Mouse (Mus musculus) retina, postnatal 7 days (tissue): ENCODE data around the gene C6.

Experiments
- DNase-seq: peaks from one replicate; pipeline ENCODE4 v3.0.0-alpha.2; 2012; ENCODE audit warnings: low read depth, low spot score

Gene C6

DNA sequence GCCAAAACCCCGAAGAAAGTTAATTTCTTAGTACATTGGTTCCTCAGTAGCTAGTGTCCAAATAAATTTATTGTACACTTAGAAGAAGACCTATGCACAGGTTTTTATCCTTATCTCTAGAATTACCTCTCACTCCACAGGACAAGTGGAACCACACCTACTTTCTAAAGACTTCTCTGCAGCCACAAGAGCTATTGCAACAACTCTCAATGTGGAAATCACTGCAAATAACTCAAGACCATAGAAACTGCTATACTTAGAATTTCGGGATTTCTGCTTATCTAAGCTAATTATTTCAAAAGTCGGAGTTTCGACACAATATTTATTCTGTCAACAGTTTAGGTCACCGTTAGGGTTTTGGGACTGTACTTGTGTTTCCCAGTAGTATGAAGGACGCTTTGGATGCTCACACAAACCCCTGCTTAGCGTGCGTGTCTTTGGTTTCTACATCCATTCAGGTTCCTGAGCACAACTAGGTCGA, at the start of gene C6:
Gene C6 (plus strand): TSS at position 346 of the 481 bp plus-strand sequence.
- DNase-seq, result no peak

DNA sequence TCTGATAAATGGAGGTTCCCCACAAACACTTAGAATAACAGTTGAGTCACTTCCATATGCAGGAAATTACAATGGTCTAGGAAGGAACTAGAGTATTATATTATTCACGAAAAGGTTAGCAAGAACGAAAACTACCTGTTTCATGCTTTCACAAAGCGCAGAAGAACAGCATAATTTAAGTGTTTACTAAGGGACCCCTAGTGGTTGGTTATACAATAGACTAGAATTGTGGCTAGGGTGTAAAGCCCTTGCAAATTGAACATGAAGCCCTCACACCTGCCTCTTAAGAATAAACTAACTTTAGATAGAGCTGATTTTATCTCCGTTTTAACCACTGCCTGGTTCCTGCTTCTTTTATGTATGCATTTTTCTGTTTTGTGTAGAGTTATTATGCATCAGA, 29.4 kb upstream of the C6 start:
- no peak for DNase-seq

DNA sequence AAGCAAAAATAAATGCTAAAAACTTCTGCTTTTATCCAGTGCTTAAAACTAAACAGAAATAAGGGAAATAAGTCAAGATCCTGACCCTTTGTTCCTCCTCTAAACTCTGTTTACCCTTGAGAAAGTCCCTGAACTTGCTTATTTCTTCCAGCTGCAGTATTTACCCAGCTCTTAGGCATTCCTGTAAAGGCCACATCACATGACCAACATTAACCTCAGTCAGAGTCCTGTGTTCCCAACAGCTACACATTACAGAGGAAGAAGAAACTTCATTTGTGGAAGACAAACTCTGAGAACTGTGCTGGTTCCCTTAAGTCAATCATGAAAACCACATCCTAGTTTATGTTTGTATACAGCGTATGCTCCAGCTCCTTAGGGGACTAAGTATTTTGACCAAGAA, 7.2 kb downstream of the C6 start:
- DNase-seq, result no peak

DNA sequence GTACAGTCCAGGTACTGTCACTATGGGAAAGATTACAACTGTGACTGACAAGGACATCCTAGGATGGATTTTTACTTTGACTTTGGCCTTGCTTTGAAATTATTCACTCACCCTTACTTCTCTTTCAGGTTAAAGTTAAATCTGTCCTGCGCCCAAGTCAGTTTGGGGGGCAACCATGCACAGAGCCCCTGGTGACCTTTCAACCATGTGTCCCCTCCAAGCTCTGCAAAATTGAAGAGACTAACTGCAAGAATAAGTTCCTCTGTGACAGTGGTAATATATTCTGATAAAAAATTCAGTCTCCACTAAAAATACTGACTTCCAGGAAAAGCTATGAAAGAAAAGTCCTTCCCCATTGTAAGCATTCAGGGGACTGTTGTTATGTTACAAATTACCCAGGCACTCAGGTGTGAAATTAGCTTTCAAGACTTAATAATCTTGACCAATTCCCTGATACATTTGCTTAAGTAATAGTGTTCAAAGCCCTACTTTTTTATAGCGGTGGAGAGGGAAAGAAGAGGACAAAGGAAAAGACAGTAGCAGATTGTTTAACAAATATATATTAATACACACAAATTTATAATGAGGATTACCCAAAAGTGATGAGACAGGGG, 8.1 kb downstream of the C6 start:
- DNase-seq, result no peak

DNA sequence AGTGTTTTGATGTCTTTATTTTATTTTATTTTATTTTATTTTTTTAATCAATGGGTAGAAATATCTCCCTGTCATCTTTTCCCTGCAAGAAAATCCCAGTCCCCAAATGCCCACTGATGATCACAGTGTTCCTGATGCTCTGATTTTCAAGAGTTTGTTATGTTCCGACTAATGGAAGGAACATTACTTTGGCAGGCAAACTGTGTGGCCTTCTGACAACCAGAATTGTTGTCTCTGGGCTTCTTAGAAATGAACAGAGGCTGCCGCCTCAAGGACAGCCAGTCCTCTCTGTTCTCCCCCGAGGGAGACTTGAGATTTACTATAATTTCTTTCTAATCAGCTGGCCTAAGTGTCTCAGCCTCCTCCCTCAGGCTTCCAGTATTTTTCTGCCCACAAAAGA, 20.7 kb downstream of the C6 start:
- no peak for DNase-seq

DNA sequence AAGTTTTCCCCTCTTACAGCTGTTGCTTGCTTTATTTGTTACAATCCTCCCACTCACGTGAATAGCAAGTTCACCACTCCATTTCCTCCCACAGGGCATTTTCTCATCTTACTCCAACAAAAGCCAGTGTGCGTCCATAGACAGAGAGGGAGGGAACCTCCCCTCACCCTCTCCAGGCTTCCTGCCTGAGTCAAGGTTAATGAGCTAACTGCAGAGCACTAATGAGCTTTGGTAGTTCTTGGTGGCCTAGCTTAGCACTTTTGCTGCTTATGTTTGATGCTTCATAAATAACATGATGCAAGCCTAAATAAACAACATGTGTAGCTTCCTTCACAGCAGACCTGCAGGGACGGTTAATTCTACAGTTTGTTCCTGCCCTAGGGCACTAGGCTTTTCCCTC, 63.4 kb downstream of the C6 start:
- no peak for DNase-seq

DNA sequence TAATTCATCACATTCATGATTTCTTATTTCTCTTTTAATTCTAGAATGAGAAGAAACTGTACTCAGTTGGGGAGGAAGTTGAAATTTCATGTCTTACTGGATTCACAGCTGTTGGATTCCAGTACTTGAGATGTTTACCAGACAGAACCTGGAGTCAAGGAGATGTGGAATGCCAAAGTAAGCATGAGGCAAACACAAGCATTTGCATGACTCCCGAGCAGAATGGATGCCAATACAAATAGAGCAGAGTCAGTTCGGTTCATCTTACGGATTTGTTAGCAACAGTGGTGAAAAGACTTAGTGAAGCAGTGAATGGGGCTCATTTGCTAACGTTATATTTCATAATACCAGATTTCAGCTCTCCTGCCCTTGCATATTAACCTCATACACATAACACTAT, 69.9 kb downstream of the C6 start:
- no peak for DNase-seq

DNA sequence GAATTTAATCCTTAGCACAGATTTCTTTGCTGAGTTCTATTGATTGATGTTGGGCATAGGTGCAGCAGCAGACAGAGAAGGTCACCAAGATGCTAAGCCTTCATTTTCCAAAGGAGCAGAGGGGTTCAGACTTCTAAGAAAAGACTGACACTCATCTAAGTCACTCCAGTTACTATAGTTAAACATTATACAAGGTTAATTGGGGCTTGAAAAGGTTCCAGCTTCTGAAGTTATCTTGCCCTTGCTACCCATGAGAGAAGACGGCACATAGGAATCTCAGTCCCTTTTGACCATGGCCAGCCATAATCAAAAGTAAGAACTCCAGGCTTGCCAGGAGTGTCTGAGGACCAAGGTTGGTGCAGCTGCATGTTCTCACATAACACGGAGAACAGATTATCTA, 77.3 kb downstream of the C6 start:
- no peak for DNase-seq

DNA sequence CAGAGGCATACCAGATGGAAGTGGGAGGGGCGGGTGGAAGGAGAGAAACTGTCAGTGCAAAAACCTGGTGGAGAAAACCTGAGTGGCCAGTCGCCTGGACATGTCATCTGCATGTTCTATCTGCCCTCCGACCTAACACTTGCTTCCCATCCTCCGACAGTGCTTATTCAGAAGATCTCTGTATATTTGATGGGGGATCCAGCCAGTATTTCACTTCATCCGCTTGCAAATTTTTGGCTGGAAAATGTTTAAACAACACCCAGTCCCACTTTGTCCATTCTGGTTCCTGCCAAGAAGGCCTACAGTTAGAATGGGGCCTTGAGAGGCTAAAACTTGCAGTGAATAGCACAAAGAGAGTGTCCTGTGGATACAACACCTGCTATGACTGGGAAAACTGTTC, 81.2 kb downstream of the C6 start:
- no peak for DNase-seq

DNA sequence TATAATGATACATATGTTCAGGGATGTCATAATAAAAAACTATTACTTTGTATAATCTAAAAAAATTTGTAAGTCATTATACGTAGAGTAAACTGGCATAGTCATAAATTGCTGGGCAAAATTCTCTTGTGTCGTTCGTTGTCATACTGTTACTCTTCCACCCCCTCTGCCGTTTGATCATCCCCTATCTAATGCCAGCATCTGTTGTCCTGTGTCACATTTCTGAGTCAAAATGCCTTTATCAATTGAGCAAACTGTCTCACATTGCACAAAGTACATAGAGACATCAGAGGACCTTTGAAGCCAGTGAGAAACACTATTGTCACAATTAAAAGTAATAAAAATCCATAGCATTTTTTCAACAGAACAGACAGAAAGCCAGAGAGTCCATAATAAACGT, 88.0 kb downstream of the C6 start:
- DNase-seq, result no peak

DNA sequence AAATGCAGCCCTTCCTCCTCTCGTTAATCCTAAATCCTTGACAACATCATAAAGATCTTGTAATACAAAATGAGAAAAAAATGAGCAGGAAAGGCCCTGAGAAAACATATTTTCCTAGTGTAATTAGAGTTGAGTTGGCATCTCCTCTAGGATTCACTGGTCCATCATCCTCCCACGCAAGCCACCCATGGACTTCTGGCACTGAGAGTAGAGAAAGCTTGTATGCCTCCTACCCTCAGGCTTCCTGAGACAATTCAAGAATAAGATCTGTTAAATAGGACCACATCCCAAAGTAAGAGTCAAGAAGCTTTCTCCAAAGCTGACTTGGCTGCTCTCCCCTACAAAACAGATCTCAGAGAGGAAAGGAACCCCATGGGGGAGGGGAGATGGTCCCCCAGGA, 88.7 kb downstream of the C6 start:
- DNase-seq, result no peak

DNA sequence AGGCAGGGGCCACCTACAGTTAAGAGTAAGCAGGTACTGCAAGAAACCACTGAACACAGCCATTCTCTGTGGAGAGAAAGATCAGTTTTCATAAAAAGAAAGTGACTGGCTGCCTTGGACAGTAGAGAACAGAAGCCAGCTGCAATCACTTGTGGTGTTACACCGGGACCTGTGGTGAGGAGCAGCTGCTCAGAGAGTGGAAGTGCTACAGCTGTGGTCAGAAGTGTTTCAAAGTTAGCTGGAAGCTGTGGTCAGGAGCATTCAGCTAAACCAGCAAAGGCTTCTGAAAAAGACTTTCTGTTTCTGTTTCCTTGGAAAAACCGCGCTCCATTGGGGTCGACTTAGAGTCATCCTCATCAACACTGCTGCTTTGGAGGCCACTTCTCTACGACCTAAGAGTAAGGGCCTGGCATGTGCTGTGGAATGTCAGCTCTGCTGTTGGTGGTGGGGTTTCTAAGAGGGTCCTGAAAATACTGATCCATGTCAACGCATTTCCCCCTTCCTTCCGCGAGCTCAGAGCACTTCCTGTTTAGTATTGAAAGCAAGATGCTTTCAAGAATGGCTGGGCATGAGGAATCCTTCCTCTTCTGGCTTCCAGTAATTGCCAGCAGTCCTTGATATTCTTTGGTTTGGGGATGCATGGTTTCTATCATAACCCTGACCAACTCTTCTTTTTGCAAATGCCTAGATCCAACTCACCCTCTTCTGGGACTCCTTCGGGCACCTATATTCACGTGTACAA, 89.9 kb downstream of the C6 start:
- DNase-seq, result no peak

DNA sequence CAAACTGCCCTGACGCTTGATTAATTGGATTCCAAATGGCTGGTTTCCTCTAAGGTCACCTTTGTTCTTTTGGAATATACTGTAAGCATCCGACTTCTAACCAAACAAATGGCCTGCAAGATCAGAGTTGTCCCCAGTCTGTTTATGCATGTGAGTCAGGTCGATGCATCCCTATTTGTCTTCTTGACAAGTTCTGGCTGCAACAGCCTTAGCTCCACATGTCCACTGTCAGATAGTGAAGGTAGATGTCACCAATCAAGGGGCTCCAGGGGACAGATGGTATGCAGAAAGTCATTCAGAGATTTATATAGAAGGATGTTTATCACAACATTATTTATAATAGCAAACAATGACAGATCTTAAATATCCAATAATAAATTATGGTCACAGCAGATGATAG, 91.5 kb downstream of the C6 start:
- DNase-seq, result no peak

DNA sequence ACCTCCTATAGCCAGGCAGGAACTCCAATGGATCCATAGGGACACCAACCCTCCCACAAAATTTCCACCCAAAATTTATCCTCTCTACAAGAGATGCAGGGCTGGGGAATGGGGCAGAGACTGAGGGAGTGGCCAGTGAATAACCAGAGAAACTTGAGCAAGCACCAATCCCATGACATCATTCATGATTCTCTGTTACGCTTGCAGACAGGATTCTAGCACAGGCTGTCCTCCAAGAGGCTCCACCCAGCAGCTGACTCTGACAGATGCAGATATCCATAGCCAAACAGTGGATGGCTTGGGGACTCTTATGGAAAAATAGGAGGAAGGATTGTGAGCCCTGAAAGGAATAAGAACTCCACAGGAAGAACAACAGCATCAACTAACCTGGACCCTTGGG, 94.2 kb downstream of the C6 start:
- DNase-seq, result no peak

DNA sequence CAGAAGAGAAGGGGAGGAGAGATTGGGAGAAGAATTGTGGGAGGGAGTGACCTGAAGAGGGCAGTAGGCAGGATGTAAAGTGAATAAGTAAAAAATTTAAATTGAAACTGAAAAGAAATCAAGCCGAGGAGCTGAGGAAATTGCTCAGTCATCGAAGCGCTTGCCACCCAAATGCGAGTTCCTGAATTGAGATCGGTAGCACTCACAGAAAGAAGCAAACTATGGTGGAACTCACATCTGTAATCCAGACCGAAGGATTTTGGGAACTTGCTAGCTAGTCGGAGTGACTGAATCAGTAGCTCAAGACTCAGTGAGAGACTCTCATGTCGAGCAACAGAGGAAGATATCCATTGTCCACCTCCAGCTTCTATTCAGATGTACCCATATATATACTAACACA, 94.8 kb downstream of the C6 start:
- DNase-seq, result no peak

DNA sequence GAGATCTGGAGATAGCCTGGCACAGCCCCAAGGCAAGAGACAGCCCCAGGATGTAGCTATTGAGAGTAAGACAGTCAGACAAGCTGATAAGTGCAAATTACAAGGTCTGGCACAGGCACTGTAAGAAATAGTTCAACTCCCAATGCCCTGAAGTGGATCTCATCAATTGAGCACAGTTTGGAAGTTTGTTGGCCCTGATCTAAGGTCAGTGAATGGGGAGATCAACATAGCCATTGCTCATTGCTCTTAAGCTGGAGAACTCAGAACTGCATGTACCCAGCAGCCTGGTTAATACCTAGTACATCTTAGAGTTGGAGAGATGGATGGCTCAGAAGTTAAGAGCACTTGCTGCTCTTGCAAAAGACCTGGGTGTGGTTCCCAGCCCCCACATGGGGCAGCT, 100.8 kb downstream of the C6 start:
- no peak for DNase-seq

DNA sequence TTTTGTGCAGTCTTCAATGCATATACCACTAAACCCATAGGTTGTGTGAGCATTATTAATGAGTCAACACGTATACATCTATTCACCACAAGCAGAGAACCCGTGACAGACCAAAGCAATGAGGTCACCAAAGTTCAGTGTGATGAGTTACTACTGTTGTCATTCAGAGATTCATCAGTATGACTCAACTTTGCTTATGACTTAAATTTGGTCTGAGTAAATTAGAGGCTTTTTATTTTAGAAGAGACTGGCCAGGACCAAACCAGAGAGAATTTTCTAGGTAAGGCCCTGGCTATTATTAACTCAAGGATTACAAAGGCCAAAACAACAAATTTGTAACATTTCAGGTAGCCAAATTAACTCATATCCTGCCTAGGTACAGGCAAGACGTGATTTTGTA, 109.4 kb downstream of the C6 start:
- no peak for DNase-seq

DNA sequence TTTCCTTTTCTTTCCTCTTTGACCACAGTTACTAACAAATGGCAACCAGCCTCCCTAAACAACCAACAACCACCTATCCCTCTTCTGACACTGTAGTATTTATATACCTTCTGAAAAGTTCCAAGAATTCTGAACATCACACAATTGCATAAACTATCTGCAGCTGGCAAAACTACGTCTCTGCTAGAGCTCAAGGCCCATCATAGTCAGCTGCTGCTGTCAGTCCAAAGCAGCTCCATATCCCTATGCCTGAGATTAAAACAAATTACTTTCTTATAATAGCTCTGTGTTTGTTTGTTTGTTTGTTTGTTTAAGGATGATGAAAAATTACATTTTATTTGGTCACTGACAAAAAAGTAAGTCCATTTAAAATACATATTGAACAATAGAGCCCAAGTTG, 123.0 kb downstream of the C6 start:
- no peak for DNase-seq
